Mouse (Mus musculus) forebrain, embryonic 13.5 days (tissue): ENCODE data around the gene Gm10645. TPM values are rescaled to one million over a fixed set of nuclear protein-coding genes. Genes with fewer than 3 reads are reported as not detected.

Experiments used
- ATAC-seq: fragments of 200-750 bp; cut with Nextera tagmentation; 2 replicates; pipeline ENCODE4 v1.8.0; 2017
- H3K27ac ChIP-seq: fragments of 300-500 bp; sonication (generic); 2 replicates; pipeline ENCODE4 v1.5.1; 2015; ENCODE audit warnings: inconsistent platforms, mild to moderate bottlenecking, moderate library complexity
- H3K27me3 ChIP-seq: fragments of 300-500 bp; sonication (generic); 2 replicates; pipeline ENCODE4 v1.6.1; 2015; ENCODE audit warnings: mild to moderate bottlenecking, inconsistent platforms
- H3K36me3 ChIP-seq: fragments of 300-500 bp; sonication (generic); 2 replicates; pipeline ENCODE4 v1.6.1; 2015; ENCODE audit warnings: mild to moderate bottlenecking, inconsistent platforms; ENCODE audit not compliant: poor library complexity, severe bottlenecking
- H3K4me1 ChIP-seq: fragments of 300-500 bp; sonication (generic); 2 replicates; pipeline ENCODE4 v1.6.1; 2015; ENCODE audit warnings: inconsistent platforms
- H3K4me2 ChIP-seq: fragments of 300-500 bp; sonication (generic); 2 replicates; pipeline ENCODE4 v1.6.1; 2015; ENCODE audit warnings: inconsistent platforms, mild to moderate bottlenecking, moderate library complexity
- H3K4me3 ChIP-seq: fragments of 300-500 bp; sonication (generic); 2 replicates; pipeline ENCODE4 v1.5.1; 2015; ENCODE audit warnings: mild to moderate bottlenecking, inconsistent platforms
- H3K9ac ChIP-seq: fragments of 300-500 bp; sonication (generic); 2 replicates; pipeline ENCODE4 v1.6.1; 2015; ENCODE audit warnings: mild to moderate bottlenecking, inconsistent platforms
- H3K9me3 ChIP-seq: fragments of 300-500 bp; sonication (generic); replicated peaks from 2 replicates; pipeline ENCODE4 v1.6.1; 2016; ENCODE audit warnings: inconsistent platforms
- WGBS: fragments of 180-500 bp; shearing (Covaris S2); methylation state at CpG from one replicate; pipeline ENCODE4 v1.1.7; 2015; 5-methylcytosine and 5-hydroxymethylcytosine counted together
- polyA plus RNA-seq: library from polyadenylated mRNA; unstranded; fragments of >200 nt; fragmentation: Nextera tagmentation; extraction: Ambion mirVana; gene quantifications from 2 replicates; pipeline ENCODE4 v1.2.1, GENCODE M21; 2015

Gene Gm10645
- polyA plus RNA-seq, 1 experiment from 2014 or later, result 5.1 TPM

GRCm38 (mm10) chr8:83135086-83135485 lies 30.9 kb downstream of the Gm10645 start:
- H3K27ac ChIP-seq, result no peak overlapping the region
- ATAC-seq, result no peak

More at GRCm38 (mm10) chr8:83135086-83135485, 30.9 kb downstream of the Gm10645 start:
- Histone ChIP-seq H3K4me2 (no peak overlapping the region), H3K9me3 (no peaks in the 10 kb centered on the region), H3K9ac (no peak overlapping the region), H3K27me3 (no peaks in the 10 kb centered on the region), H3K4me3 (no peak overlapping the region), H3K36me3 (no peaks in the 10 kb centered on the region), H3K4me1 (no peaks in the 10 kb centered on the region)
- WGBS, result 55% methylated on average over 2 of the region's 2 CpGs

Other genes with a start within 250 kb of the Gm10645 start
- 9.3 and 11.5 TPM in 2 replicates for gene Tbc1d9, start 818 bp downstream of the Gm10645 start, polyA plus RNA-seq
- not detected in 2 replicates for gene Ucp1, start 124.2 kb upstream of the Gm10645 start, polyA plus RNA-seq
- gene Elmod2, start 166.3 kb upstream of the Gm10645 start, polyA plus RNA-seq, result 27.9 and 28.3 TPM in 2 replicates
- gene Mgat4d, start 182.3 kb upstream of the Gm10645 start, polyA plus RNA-seq, result not detected in 2 replicates
- gene Clgn, start 223.7 kb upstream of the Gm10645 start, polyA plus RNA-seq, result 5.4 and 6.1 TPM in 2 replicates